Mouse (Mus musculus) MEL (cell line): Measurements from ENCODE around the gene 1700003F12Rik.

Source experiments
- CHD1 ChIP-seq: IDR thresholded peaks from 2 replicates; pipeline ENCODE4 v1.6.1; 2012; ENCODE audit warnings: low read depth, mild to moderate bottlenecking, inconsistent platforms, low read length, improper control_type of control experiment
- CTCF ChIP-seq, 3 experiments: IDR thresholded peaks in 2 of 3; conservative IDR thresholded peaks in 1 of 3; 2 replicates each; pipeline ENCODE4 v1.5.1; 2011 to 2012; ENCODE audit warnings: low read length in 3 of 3, low read depth in 2 of 3, mild to moderate bottlenecking in 2 of 3, improper control_type of control experiment in 1 of 3, inconsistent platforms in 1 of 3, mixed read lengths in 1 of 3, moderate library complexity in 1 of 3; ENCODE audit not compliant: control insufficient read depth in 1 of 3, insufficient read depth in 1 of 3, poor library complexity in 1 of 3, severe bottlenecking in 1 of 3
- EP300 ChIP-seq, 2 experiments: IDR thresholded peaks; 2 replicates each; pipeline ENCODE4 v1.6.1; 2011; ENCODE audit warnings: improper control_type of control experiment in 2 of 2, low read length in 2 of 2, low read depth in 1 of 2, mild to moderate bottlenecking in 1 of 2
- ETS1 ChIP-seq: IDR thresholded peaks from 2 replicates; pipeline ENCODE4 v1.6.1; 2012; ENCODE audit warnings: low read depth, mild to moderate bottlenecking, inconsistent platforms, low read length, improper control_type of control experiment, moderate library complexity
- POLR2A ChIP-seq, 2 experiments: IDR thresholded peaks; 2 replicates each; pipeline ENCODE4 v1.6.1; 2011 to 2012; ENCODE audit warnings: low read length in 2 of 2, mild to moderate bottlenecking in 2 of 2, control low read depth in 1 of 2, improper control_type of control experiment in 1 of 2, low read depth in 1 of 2, moderate library complexity in 1 of 2; ENCODE audit not compliant: control insufficient read depth in 1 of 2, insufficient read depth in 1 of 2, poor library complexity in 1 of 2
- POLR2AphosphoS2 ChIP-seq: IDR thresholded peaks from 2 replicates; pipeline ENCODE4 v1.6.1; 2011; ENCODE audit warnings: low read length, improper control_type of control experiment
- UBTF ChIP-seq: IDR thresholded peaks from 2 replicates; pipeline ENCODE4 v1.6.1; 2012; ENCODE audit warnings: low read depth, mild to moderate bottlenecking, inconsistent platforms, low read length, improper control_type of control experiment, moderate library complexity, borderline replicate concordance; ENCODE audit not compliant: insufficient read depth
- USF1 ChIP-seq: IDR thresholded peaks from 2 replicates; pipeline ENCODE4 v1.6.1; 2014; ENCODE audit warnings: low read depth, mild to moderate bottlenecking, inconsistent platforms, low read length, improper control_type of control experiment, moderate library complexity

DNA sequence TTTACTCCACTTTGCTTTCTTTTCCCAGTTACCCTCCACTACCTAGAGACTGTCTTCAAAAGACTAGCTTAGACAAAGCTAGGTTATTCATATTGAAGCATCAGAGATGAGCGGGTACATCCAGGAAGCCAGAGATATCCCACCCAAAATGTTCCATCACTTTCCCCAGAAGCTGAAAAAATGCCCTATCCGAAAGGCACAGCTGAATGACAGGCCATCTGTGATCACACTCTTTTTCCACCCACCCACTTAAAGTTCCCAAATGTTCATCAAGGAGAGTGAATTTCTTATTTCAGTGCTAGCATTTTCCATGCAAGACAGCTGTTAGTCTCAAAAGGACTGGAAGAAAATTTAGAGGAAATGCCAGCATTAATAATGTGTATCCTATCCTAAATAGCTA is 21.6 kb upstream of the 1700003F12Rik start:
- TF ChIP-seq CHD1: no peak
- TF ChIP-seq POLR2AphosphoS2: no peak
- TF ChIP-seq POLR2A (IDR thresholded peaks at IDR 0.05; ENCODE audit: control insufficient read depth in 1 of 2, insufficient read depth in 1 of 2, low read depth in 1 of 2, low read length in 2 of 2, poor library complexity in 1 of 2): no peak
- TF ChIP-seq EP300 (IDR thresholded peaks at IDR 0.05; ENCODE audit: low read depth in 1 of 2, low read length in 2 of 2): no peak
- TF ChIP-seq CTCF (IDR thresholded peaks at IDR 0.05 in 2 of 3, conservative IDR thresholded peaks at IDR 0.05 in 1 of 3; ENCODE audit: control insufficient read depth in 1 of 3, insufficient read depth in 1 of 3, low read depth in 2 of 3, low read length in 3 of 3, poor library complexity in 1 of 3, severe bottlenecking in 1 of 3): no peak
- TF ChIP-seq UBTF: no peak
- TF ChIP-seq USF1: no peak
- no peak for TF ChIP-seq ETS1
